Mouse (Mus musculus) liver, embryonic 14 days (tissue): Measurements from ENCODE around the gene Npm3. TPM values are rescaled to one million over a fixed set of nuclear protein-coding genes. Genes with fewer than 3 reads are reported as not detected.

Source experiments
- polyA plus RNA-seq: library from polyadenylated mRNA; depleted of rRNA; stranded (reverse); fragments of >200 nt; gene quantifications from 2 replicates; pipeline ENCODE4 v1.2.3, GENCODE M21; 2012; rRNA removed

The Npm3 gene
- polyA plus RNA-seq: 57.9 and 59.5 TPM in 2 replicates

DNA sequence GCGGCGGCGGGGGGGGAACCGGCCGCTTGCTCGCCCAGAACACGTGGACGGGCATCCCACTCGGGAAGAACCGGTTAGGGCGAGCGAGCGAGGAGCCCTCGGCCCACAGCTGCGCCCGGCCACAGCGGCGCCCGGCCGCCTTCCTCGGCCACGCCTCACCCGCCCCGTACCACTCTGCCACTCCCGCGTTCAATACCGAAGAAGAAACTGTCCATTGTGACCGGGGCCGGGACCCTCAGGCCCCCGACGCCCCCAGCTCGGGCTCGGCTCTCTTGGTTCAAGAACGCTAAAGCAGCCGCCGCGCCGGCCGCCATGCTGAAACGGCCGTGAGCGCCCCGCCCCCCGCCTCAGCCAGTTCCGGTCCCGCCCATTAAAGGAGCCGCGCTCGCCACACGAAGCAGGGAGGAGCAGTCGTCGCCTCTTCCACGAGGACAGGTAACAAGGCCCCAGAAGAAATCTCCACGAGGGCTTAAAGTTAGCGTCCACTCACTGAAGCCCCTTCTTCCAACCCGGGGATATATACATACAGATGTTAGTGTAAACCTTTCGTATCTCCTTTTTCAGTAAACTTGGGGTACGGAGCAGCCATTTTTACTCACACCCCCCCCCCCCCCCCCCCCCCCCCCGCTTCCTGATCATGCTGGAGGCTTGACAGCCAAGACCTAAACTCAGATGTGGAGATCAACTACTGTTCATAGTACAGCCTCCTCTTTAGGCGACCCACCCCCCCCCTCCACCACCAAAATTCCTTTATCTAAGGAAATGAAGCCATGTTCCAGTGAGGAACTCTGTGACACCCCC is at the start of gene Npm3:
Npm3 (minus strand) TSS at position 349 of the 801 bp plus-strand sequence.

DNA sequence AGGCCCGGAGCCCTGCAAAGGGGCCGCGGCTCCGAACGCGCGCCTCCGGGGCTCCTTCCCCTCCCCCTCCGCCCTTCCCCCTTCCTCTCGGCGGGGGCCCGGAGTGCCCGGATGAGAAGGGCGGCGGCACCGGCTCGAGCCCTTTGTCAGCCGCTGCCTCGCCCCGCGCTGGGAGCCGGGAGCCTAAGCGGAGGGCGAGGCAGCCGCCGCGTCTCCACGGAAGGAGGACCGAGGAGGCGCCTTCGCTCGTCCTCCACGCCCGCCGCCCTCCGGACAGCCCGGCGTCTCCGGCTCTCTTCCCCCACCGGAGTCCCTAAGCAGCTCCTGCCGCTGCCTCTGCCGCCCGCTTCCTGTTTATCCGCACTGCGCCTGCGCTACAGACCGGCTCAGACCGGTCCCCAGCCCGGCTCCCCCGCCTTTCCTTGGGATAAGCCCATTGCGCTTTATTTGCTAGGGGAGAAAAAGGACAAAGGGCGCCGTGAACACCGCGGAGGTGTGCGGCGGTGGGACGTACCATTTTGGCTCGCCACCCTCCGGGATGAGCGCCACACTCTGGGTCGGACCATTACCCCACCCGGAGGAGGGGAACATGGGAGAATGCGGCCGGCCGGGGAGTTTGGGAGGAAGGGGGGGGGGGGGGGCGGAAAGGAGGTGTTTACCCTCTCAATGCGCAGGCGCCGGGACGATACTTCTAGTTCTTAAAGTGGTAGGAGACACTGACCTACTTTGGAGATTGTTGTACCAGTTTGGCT is 34.0 kb upstream of the Npm3 start, which contains the start of gene Mgea5:
Mgea5 (minus strand) TSS at position 657 of the 752 bp plus-strand sequence.

DNA sequence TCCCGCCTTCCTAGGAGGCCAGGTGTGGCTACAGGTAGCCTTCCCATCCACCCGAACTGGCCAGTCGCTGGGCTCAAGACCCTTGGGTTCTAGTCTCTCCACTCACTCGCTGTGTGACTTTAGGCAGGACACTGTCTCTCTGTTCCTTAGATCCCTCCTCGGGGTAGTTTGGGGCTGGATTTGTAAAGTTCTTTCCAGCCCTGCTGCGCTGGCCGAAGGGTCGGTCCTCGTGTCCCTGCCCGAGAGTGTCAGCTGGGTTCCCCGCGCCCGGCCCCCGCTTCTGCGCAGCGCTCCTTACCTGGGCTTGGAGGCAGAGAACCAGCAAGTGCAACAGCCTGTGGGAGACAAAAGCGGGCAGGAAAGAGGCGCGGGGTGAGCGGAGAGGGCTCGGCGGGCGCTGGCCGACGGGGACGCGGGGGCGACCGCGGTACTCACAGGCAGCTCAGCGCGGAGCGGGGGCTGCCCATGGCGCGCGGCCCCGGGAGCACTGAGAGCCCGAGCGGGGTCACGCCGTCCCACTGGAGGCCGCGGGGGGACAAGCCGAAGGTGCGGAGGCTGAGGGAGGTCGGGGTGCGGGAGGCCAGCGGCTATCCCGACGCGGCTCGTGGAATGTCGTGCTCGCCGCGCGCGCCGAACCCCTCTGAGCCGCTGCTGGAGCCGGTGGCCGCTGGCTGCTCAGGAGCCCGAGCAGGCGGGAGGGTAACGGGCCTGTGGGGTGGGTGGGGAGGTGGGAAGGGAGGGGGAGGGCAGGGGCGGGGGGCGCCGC is 7.0 kb downstream of the Npm3 start, which contains the start of gene Fgf8:
Fgf8 (minus strand) TSS at position 698 of the 766 bp plus-strand sequence.

Other genes with a start within 250 kb of the Npm3 start
- 3.0 and 3.9 TPM in 2 replicates for gene Poll, start 189.1 kb downstream of the Npm3 start, polyA plus RNA-seq
- 7.4 and 7.8 TPM in 2 replicates for gene Gm17018, start 189.0 kb downstream of the Npm3 start, polyA plus RNA-seq
- 12.0 and 13.1 TPM in 2 replicates for gene Fbxw4, start 89.3 kb downstream of the Npm3 start, polyA plus RNA-seq
- 0.02 TPM in 1 of 2 replicates, not detected in the other for gene Fgf8, start 6.7 kb downstream of the Npm3 start, polyA plus RNA-seq
- 28.8 and 30.8 TPM in 2 replicates for gene Mgea5, start 34.2 kb upstream of the Npm3 start, polyA plus RNA-seq
- 1.4 TPM in 2 replicates for gene Kcnip2, start 66.5 kb upstream of the Npm3 start, polyA plus RNA-seq
- gene Armh3, start 248.9 kb upstream of the Npm3 start, polyA plus RNA-seq: 2.2 and 2.3 TPM in 2 replicates